Mouse (Mus musculus): ENCODE data around the gene Samm50. TPM values are rescaled to one million over a fixed set of nuclear protein-coding genes. Genes with fewer than 3 reads are reported as not detected.

Gene Samm50
- total RNA-seq, 2 experiments from 2014 or later: 83.6 to 99.0 TPM

Small RNAs within 50 kb of the gene (microRNA-seq; reads per million reads assigned to microRNA genes)
- gene Mir6392: 1.6 to 1.8 reads per million in 2 experiments

Other genes starting within 250 kb of the Samm50 start
- gene Efcab6, start 126.9 kb upstream of the Samm50 start, total RNA-seq (2021): 1 to 10 TPM; 6.2 to 8.8 TPM
- gene Sult4a1, start 86.5 kb upstream of the Samm50 start, total RNA-seq (2021): 100 to 1,000 TPM; 282 to 291 TPM
- not detected for gene Pnpla5, start 69.1 kb upstream of the Samm50 start, total RNA-seq (2021)
- gene Pnpla3, start 24.4 kb upstream of the Samm50 start, total RNA-seq (2021): 10 to 100 TPM; 10.6 to 11.0 TPM
- gene Parvb, start 39.8 kb downstream of the Samm50 start, total RNA-seq (2021): 10 to 100 TPM; 37.2 TPM
- 1 to 10 TPM; 6.6 to 9.6 TPM for gene Parvg, start 131.8 kb downstream of the Samm50 start, total RNA-seq (2021)

Data from layer of hippocampus, postnatal 10 days (tissue).